Mouse (Mus musculus): ENCODE measurements around the gene Osgin1. TPM values are rescaled to one million over a fixed set of nuclear protein-coding genes. Genes with fewer than 3 reads are reported as not detected.

Gene Osgin1
- total and polyA plus RNA-seq, 3 experiments = 0.10 to 0.49 TPM; not detected in 1

DNA sequence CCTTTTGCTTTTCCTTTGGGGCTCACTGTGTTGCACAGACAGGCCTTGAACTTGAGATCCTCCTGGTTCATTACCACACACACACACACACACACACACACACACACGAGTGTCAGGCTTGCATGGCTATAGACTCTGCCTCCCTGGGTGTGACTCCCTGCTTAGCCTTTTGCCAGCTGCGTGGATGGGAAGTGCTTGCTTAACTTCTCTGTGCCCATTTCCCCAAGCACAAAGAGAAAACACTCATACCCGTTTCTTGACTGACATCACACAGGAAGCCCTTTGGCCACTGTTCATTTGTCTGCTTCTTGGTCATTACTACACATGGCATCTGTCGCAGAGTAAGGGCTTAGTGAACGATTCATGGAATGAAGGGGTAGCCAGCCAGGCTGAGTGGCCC lies 8.1 kb downstream of the Osgin1 start:
- no peak for TF ChIP-seq CTCF (IDR thresholded peaks at IDR 0.05; ENCODE audit: low read depth, low read length)
- no peak for TF ChIP-seq TAL1 (conservative IDR thresholded peaks at IDR 0.05; ENCODE audit: low read depth, low read length)
- TF ChIP-seq GATA1 (IDR thresholded peaks at IDR 0.05; ENCODE audit: borderline replicate concordance, low read length) = no peak
- peaks cover under 1% of the 10 kb centered on the region; the same call in 1 of the 2 replicates for H3K9me3 ChIP-seq (replicated peaks)
- peaks cover 12% of the 10 kb centered on the region for H3K4me1 ChIP-seq (ENCODE audit: insufficient read depth, low read depth, low read length)
- H3K27me3 ChIP-seq (ENCODE audit: insufficient read depth, low read length) = peaks cover 32% of the 10 kb centered on the region
- H3K4me3 ChIP-seq (ENCODE audit: low read depth, low read length) = no peak overlapping the region
- ATAC-seq (ENCODE audit: extremely low read depth, insufficient number of reproducible peaks, low FRiP score, poor library complexity, severe bottlenecking) (no peak), DNase-seq (ENCODE audit: low spot score) (no peak)
- H3K36me3 ChIP-seq (replicated peaks) = no peaks in the 10 kb centered on the region

DNA sequence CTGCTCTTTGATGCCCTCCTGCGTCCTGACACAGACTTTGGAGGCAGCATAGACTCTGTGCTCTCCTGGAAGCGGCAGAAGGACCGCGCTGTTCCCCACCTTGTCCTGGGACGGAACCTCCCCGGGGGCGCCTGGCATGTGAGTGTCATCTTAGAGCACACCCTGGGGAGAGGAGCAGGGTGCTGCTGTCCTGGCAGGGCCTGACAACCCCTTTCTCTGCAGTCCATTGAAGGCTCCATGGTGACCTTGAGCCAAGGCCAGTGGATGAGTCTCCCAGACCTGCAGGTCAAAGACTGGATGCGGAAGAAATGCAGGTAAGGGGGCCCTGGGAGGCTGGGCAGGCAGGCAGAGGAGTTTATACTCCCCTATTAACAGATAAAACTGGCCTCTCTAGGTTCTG lies 9.0 kb downstream of the Osgin1 start:
- H3K4me3 ChIP-seq (ENCODE audit: low read depth, low read length) = no peak overlapping the region
- peaks cover 28% of the 10 kb centered on the region for H3K27me3 ChIP-seq (ENCODE audit: insufficient read depth, low read length)
- TF ChIP-seq GATA1 (IDR thresholded peaks at IDR 0.05; ENCODE audit: borderline replicate concordance, low read length) (no peak), GATA2 (IDR thresholded peaks at IDR 0.05; ENCODE audit: borderline replicate concordance, low read depth, low read length) (no peak), POLR2AphosphoS5 (IDR thresholded peaks at IDR 0.05; ENCODE audit: insufficient replicate concordance, low read depth, low read length) (no peak), TAL1 (conservative IDR thresholded peaks at IDR 0.05; ENCODE audit: low read depth, low read length) (no peak), CTCF (IDR thresholded peaks at IDR 0.05; ENCODE audit: low read depth, low read length) (no peak)
- ATAC-seq (ENCODE audit: extremely low read depth, insufficient number of reproducible peaks, low FRiP score, poor library complexity, severe bottlenecking) (no peak), DNase-seq (ENCODE audit: low spot score) (no peak)
- H3K4me1 ChIP-seq (ENCODE audit: insufficient read depth, low read depth, low read length) = peaks cover 6% of the 10 kb centered on the region; the same call in 1 of the 2 replicates
- H3K9me3 ChIP-seq (replicated peaks) = peaks cover 3% of the 10 kb centered on the region; the same call in 1 of the 2 replicates
- no peaks in the 10 kb centered on the region for H3K36me3 ChIP-seq (replicated peaks)

DNA sequence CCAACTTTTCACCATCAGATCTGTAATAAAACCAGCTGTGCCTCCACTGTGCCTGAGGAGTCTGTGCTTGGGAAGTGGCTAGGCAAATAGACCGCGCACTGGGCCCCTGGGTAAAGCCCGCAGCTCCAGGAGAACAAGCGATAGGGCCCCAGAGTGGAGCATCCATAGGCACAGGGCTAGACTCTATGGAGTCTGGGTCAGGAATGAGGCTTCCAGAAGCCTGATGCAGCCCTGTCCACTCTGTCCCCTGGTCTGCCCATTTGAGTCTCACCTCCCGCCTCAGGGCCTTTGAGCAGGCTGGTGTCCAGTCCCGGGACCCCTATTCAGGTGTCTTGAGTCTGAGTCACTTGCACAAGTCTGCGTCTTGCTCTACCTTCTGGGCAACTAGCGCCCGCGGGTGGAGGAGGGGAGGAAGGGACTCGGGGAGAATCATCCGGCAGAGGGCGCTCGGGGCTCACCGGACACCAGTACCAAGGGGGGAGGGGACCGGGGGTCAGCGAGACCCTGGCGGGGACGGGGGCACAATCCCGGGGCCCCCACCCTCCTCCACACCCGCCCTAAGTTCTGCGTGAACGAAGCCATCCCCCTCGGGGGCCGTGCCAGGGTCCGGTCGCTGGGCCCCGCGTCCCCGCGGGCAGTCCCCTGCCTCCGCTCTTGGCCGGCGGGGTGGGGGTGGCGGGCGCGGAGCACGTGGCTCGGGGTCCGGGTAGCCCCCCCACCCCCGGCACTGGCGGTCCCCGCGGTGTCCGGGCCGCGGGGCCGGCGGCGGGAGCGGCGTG lies 12.5 kb downstream of the Osgin1 start, which contains the start of gene Necab2:
Gene Necab2 (plus strand): TSS at position 509 of the 779 bp plus-strand sequence.
- DNase-seq (ENCODE audit: low spot score) (no peak), ATAC-seq (ENCODE audit: extremely low read depth, insufficient number of reproducible peaks, low FRiP score, poor library complexity, severe bottlenecking) (no peak)
- Histone ChIP-seq H3K4me3 (ENCODE audit: low read depth, low read length) (no peak within 1 kb of the TSS), H3K36me3 (replicated peaks) (no peaks in the 10 kb centered on the region), H3K27me3 (ENCODE audit: insufficient read depth, low read length) (peaks cover 22% of the 10 kb centered on the region; the same call in 1 of the 2 replicates), H3K9me3 (replicated peaks) (peaks cover 3% of the 10 kb centered on the region; the same call in 1 of the 2 replicates), H3K4me1 (ENCODE audit: insufficient read depth, low read depth, low read length) (no peaks in the 10 kb centered on the region)
- TF ChIP-seq TAL1 (conservative IDR thresholded peaks at IDR 0.05; ENCODE audit: low read depth, low read length) (no peak), GATA1 (IDR thresholded peaks at IDR 0.05; ENCODE audit: borderline replicate concordance, low read length) (no peak), GATA2 (IDR thresholded peaks at IDR 0.05; ENCODE audit: borderline replicate concordance, low read depth, low read length) (no peak)

DNA sequence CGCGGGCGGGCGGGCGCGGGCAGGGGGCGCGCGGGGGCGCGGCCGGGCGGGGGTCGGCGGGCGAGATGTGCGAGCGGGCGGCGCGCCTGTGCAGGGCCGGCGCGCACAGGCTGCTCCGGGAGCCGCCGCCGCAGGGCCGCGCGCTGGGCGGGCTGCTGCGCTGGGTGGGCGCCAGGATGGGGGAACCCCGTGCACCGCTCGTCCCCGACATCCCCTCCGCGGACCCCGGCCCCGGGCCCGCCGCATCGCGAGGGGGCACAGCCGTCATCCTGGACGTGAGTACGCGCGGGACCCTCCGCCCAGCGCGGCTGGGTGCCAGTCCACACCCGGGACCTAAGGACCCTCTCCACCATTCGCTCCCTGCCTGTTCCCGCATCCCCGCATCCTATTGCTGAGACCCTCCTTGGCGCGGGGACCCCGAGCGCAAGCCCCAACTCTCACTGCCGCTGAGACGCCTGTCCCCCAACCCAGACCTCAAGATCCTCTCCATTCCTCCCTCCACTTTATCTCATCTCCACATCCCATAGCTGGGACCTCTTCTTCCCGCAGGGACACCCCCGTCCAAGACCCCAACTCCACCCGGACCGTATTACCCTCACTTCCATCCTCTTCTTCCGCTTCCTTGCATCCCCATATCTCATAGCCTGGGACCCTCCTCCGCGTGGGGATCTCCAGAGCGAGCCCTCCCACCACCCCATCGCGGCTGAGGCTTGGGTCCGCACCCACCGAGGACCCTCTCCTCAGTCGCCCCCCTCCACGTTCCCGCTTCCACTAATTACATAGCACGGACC lies 13.3 kb downstream of the Osgin1 start:
- no peak overlapping the region for H3K4me3 ChIP-seq (ENCODE audit: low read depth, low read length)

DNA sequence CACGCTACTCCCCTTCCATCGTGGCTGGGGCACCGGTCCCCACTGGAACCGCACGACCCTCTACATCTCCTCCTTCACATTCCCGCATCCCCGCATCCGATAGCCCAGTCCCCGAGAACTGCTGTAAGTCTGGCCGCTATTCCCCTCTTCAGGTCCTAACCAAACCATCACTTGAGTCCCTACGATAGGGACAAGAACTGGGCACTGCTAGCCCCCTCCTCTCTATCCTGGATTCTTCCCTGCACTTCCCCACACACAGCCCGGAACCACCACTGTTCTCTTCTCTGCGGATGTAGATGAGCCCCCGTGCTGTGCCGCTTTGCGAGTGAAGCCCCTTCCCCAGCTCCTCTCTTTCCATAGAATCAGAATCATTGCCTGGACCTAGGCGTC lies 13.9 kb downstream of the Osgin1 start:
- DNase-seq (ENCODE audit: low spot score) (no peak), ATAC-seq (ENCODE audit: extremely low read depth, insufficient number of reproducible peaks, low FRiP score, poor library complexity, severe bottlenecking) (no peak)
- H3K9me3 ChIP-seq (replicated peaks) = peaks cover 3% of the 10 kb centered on the region; the same call in 1 of the 2 replicates
- peaks cover 16% of the 10 kb centered on the region; the same call in 1 of the 2 replicates for H3K27me3 ChIP-seq (ENCODE audit: insufficient read depth, low read length)
- H3K36me3 ChIP-seq (replicated peaks) = no peaks in the 10 kb centered on the region
- TF ChIP-seq CTCF (IDR thresholded peaks at IDR 0.05; ENCODE audit: low read depth, low read length) = no peak
- no peak for TF ChIP-seq GATA1 (IDR thresholded peaks at IDR 0.05; ENCODE audit: borderline replicate concordance, low read length)
- TF ChIP-seq GATA2 (IDR thresholded peaks at IDR 0.05; ENCODE audit: borderline replicate concordance, low read depth, low read length) = no peak
- TF ChIP-seq POLR2AphosphoS5 (IDR thresholded peaks at IDR 0.05; ENCODE audit: insufficient replicate concordance, low read depth, low read length) = no peak
- TF ChIP-seq TAL1 (conservative IDR thresholded peaks at IDR 0.05; ENCODE audit: low read depth, low read length) = no peak
- H3K4me3 ChIP-seq (ENCODE audit: low read depth, low read length) = no peak overlapping the region
- no peaks in the 10 kb centered on the region for H3K4me1 ChIP-seq (ENCODE audit: insufficient read depth, low read depth, low read length)

More for the DNA sequence above, 13.3 kb downstream of the Osgin1 start:
- no peaks in the 10 kb centered on the region for H3K36me3 ChIP-seq (replicated peaks)
- no peak for ATAC-seq (ENCODE audit: extremely low read depth, insufficient number of reproducible peaks, low FRiP score, poor library complexity, severe bottlenecking)
- peaks cover 22% of the 10 kb centered on the region; the same call in 1 of the 2 replicates for H3K27me3 ChIP-seq (ENCODE audit: insufficient read depth, low read length)
- DNase-seq (ENCODE audit: low spot score) = no peak
- peaks cover 3% of the 10 kb centered on the region; the same call in 1 of the 2 replicates for H3K9me3 ChIP-seq (replicated peaks)
- no peaks in the 10 kb centered on the region for H3K4me1 ChIP-seq (ENCODE audit: insufficient read depth, low read depth, low read length)
- no peak for TF ChIP-seq TAL1 (conservative IDR thresholded peaks at IDR 0.05; ENCODE audit: low read depth, low read length)
- no peak for TF ChIP-seq GATA1 (IDR thresholded peaks at IDR 0.05; ENCODE audit: borderline replicate concordance, low read length)
- no peak for TF ChIP-seq CTCF (IDR thresholded peaks at IDR 0.05; ENCODE audit: low read depth, low read length)
- no peak for TF ChIP-seq POLR2AphosphoS5 (IDR thresholded peaks at IDR 0.05; ENCODE audit: insufficient replicate concordance, low read depth, low read length)
- TF ChIP-seq GATA2 (IDR thresholded peaks at IDR 0.05; ENCODE audit: borderline replicate concordance, low read depth, low read length) = no peak

DNA sequence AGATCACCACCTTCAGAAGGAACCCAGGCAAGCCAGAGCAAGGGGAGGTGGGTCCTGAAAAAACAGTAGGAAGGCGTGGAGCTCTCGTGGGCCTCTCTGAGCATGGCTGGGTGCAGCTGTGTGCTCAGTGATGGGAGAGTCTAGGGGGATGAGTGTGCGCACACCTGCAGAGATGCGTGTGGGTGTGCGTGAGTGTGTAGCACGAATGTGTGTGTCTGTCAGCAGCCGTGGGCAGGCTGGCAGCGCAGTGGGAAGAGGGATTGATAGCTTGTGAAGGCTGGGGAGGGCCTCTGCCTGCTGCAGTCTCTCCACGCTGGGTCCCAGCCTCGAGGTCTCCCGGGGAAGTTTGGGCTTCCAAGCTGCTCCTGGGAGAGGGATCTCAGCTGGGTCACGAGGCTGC lies 15.7 kb downstream of the Osgin1 start:
- Histone ChIP-seq H3K4me3 (ENCODE audit: low read depth, low read length) (no peak overlapping the region), H3K27me3 (ENCODE audit: insufficient read depth, low read length) (peaks cover 15% of the 10 kb centered on the region), H3K4me1 (ENCODE audit: insufficient read depth, low read depth, low read length) (no peaks in the 10 kb centered on the region), H3K36me3 (replicated peaks) (no peaks in the 10 kb centered on the region), H3K9me3 (replicated peaks) (peaks cover 3% of the 10 kb centered on the region; the same call in 1 of the 2 replicates)
- no peak for DNase-seq (ENCODE audit: low spot score)
- TF ChIP-seq GATA2 (IDR thresholded peaks at IDR 0.05; ENCODE audit: borderline replicate concordance, low read depth, low read length) (no peak), TAL1 (conservative IDR thresholded peaks at IDR 0.05; ENCODE audit: low read depth, low read length) (no peak), CTCF (IDR thresholded peaks at IDR 0.05; ENCODE audit: low read depth, low read length) (no peak), GATA1 (IDR thresholded peaks at IDR 0.05; ENCODE audit: borderline replicate concordance, low read length) (no peak), POLR2AphosphoS5 (IDR thresholded peaks at IDR 0.05; ENCODE audit: insufficient replicate concordance, low read depth, low read length) (no peak)
- no peak for ATAC-seq (ENCODE audit: extremely low read depth, insufficient number of reproducible peaks, low FRiP score, poor library complexity, severe bottlenecking)

Measured in G1E (cell line).